Mouse (Mus musculus): Measurements from ENCODE around the gene Gfer.
A peak's percentile ranks its signal among the peaks of the same experiment; 100 is the strongest.

Gene Gfer

GRCm38 (mm10) chr17:24696011-24696697 is at the start of gene Gfer, which contains the start of gene Noxo1:
Gfer (minus strand) TSS chr17:24696156.
Noxo1 (plus strand) TSS chr17:24696234.
- DNase-seq: peak; percentile 89

GRCm38 (mm10) chr17:24744381-24744780 is 48.4 kb upstream of the Gfer start:
- DNase-seq: no peak

- DNase-seq: no peak
Measured at GRCm38 (mm10) chr17:24743896-24744295, 47.9 kb upstream of the Gfer start.

GRCm38 (mm10) chr17:24742307-24742706 is 46.4 kb upstream of the Gfer start:
- DNase-seq: no peak

GRCm38 (mm10) chr17:24739926-24740325 is 44.0 kb upstream of the Gfer start:
- DNase-seq: no peak

- DNase-seq: no peak
Measured at GRCm38 (mm10) chr17:24738238-24738637, 42.3 kb upstream of the Gfer start.

GRCm38 (mm10) chr17:24737135-24737810 is 41.3 kb upstream of the Gfer start:
- no peak for DNase-seq

GRCm38 (mm10) chr17:24736330-24737051 is 40.5 kb upstream of the Gfer start, which contains the start of gene Msrb1:
Msrb1 (plus strand) TSS chr17:24736642.
- peak; percentile 96 for DNase-seq

- no peak for DNase-seq
Measured at GRCm38 (mm10) chr17:24735446-24735845, 39.5 kb upstream of the Gfer start.

GRCm38 (mm10) chr17:24734513-24734912 is 38.6 kb upstream of the Gfer start:
- no peak for DNase-seq

- no peak for DNase-seq
Measured at GRCm38 (mm10) chr17:24733434-24734050, 37.6 kb upstream of the Gfer start.

- no peak for DNase-seq
Measured at GRCm38 (mm10) chr17:24732233-24732935, 36.4 kb upstream of the Gfer start.

- DNase-seq: no peak
Measured at GRCm38 (mm10) chr17:24730787-24731186, 34.8 kb upstream of the Gfer start.

GRCm38 (mm10) chr17:24729067-24729466 is 33.1 kb upstream of the Gfer start:
- no peak for DNase-seq

- no peak for DNase-seq
Measured at GRCm38 (mm10) chr17:24728184-24728583, 32.2 kb upstream of the Gfer start.

GRCm38 (mm10) chr17:24727618-24728017 is 31.7 kb upstream of the Gfer start, which contains the start of gene Rpl3l:
Rpl3l (plus strand) TSS chr17:24727820.
- DNase-seq: no peak

- no peak for DNase-seq
Measured at GRCm38 (mm10) chr17:24725637-24726390, 29.9 kb upstream of the Gfer start.

- DNase-seq: peak; percentile 99
Measured at GRCm38 (mm10) chr17:24724184-24724583, 28.2 kb upstream of the Gfer start, which contains the start of gene Ndufb10. Ndufb10 (minus strand) TSS chr17:24724478.

GRCm38 (mm10) chr17:24723881-24724180 is 27.9 kb upstream of the Gfer start:
- no peak for DNase-seq

GRCm38 (mm10) chr17:24723122-24723880 is 27.3 kb upstream of the Gfer start:
- DNase-seq: no peak
